In genomic region chr11:115446906-115447305, GRCm38 (mm10) we compare ENCODE assay signal across 14 mouse cellular contexts. TPM values are rescaled to one million over a fixed set of nuclear protein-coding genes. Genes with fewer than 3 reads are reported as not detected.
DNase-seq lines count a peak whose midpoint lies in the region; ATAC-seq and TF ChIP-seq lines count a peak whose summit lies in the region.
"Had no signal": no experiment of that assay in that cellular context is flagged by ENCODE, and none has a peak within 500 bp of the region (broad histone marks: within the 10 kb centered on the region; RNA-seq: fewer than 3 reads in every experiment).

No protein-coding gene starts in this region.

- no peaks in the 10 kb centered on the region for H3K9me3 ChIP-seq in kidney, embryonic 14.5 days (ENCODE audit: control insufficient read depth, low read length)
- H3K9me3 ChIP-seq in heart, embryonic 11.5 days (replicated peaks; ENCODE audit: control insufficient read depth, low read length) = no peaks in the 10 kb centered on the region
- H3K9me3 ChIP-seq: hindbrain, embryonic 13.5 days; midbrain, embryonic 15.5 days; neural tube, embryonic 15.5 days had no signal

- no peak for ATAC-seq in kidney, embryonic 14.5 days (ENCODE audit: low FRiP score, low TSS enrichment)
- ATAC-seq in heart, embryonic 11.5 days (replicated peaks; ENCODE audit: insufficient number of reproducible peaks, low FRiP score, low TSS enrichment) = no peak; the same call in 1 of the 2 replicates
- ATAC-seq: midbrain, embryonic 15.5 days had no signal

- no peak for TF ChIP-seq CTCF in kidney, adult 2 months (conservative IDR thresholded peaks at IDR 0.05; ENCODE audit: insufficient read depth, insufficient read length, low read depth, low read length)
- no peak for TF ChIP-seq CTCF in small intestine, adult 2 months (IDR thresholded peaks at IDR 0.05; ENCODE audit: extremely low read depth, insufficient read length, insufficient replicate concordance, low read depth, low read length)

- H3K4me1 ChIP-seq in kidney, embryonic 14.5 days (ENCODE audit: control insufficient read depth, insufficient read depth, low read length) = peaks cover 19% of the 10 kb centered on the region
- H3K4me1 ChIP-seq in heart, embryonic 11.5 days (ENCODE audit: control insufficient read depth, insufficient read depth, low read length) = peaks cover 21% of the 10 kb centered on the region
- H3K4me1 ChIP-seq in kidney, adult 2 months (ENCODE audit: control insufficient read depth, insufficient read depth, low read length) = peaks cover 49% of the 10 kb centered on the region
- H3K4me1 ChIP-seq in small intestine, adult 2 months (ENCODE audit: control insufficient read depth, insufficient read depth, insufficient read length, low read length) = peaks cover 53% of the 10 kb centered on the region
- H3K4me1 ChIP-seq: hindbrain, embryonic 13.5 days; midbrain, embryonic 15.5 days; neural tube, embryonic 15.5 days had no signal

- no peak overlapping the region for H3K4me3 ChIP-seq in kidney, embryonic 14.5 days (ENCODE audit: low read length)
- H3K4me3 ChIP-seq in heart, embryonic 11.5 days (ENCODE audit: low read depth, low read length) = no peak overlapping the region
- no peak overlapping the region for H3K4me3 ChIP-seq in kidney, adult 2 months (ENCODE audit: insufficient read depth, low read depth, low read length)
- peak overlapping the region; percentile 25 for H3K4me3 ChIP-seq in small intestine, adult 2 months (ENCODE audit: low read depth, low read length)
- H3K4me3 ChIP-seq: hindbrain, embryonic 13.5 days; midbrain, embryonic 15.5 days; neural tube, embryonic 15.5 days had no signal

- H3K4me2 ChIP-seq in kidney, embryonic 14.5 days (replicated peaks; ENCODE audit: low read depth, low read length) = no peak overlapping the region
- no peak overlapping the region for H3K4me2 ChIP-seq in heart, embryonic 11.5 days
- H3K4me2 ChIP-seq: hindbrain, embryonic 13.5 days; midbrain, embryonic 15.5 days; neural tube, embryonic 15.5 days had no signal

- no peak overlapping the region for H3K9ac ChIP-seq in kidney, embryonic 14.5 days (ENCODE audit: low read depth, low read length)
- peak overlapping the region; percentile 31; the same call in 1 of the 2 replicates for H3K9ac ChIP-seq in heart, embryonic 11.5 days (ENCODE audit: low read depth, low read length)
- H3K9ac ChIP-seq: hindbrain, embryonic 13.5 days; midbrain, embryonic 15.5 days had no signal

- no peaks in the 10 kb centered on the region for H3K36me3 ChIP-seq in kidney, embryonic 14.5 days (ENCODE audit: control insufficient read depth, insufficient read depth, low read length)
- no peaks in the 10 kb centered on the region for H3K36me3 ChIP-seq in heart, embryonic 11.5 days (ENCODE audit: control insufficient read depth, insufficient read depth, low read length)
- H3K36me3 ChIP-seq in kidney, adult 2 months (ENCODE audit: control insufficient read depth, insufficient read depth, low read length) = no peaks in the 10 kb centered on the region
- H3K36me3 ChIP-seq in small intestine, adult 2 months (ENCODE audit: control insufficient read depth, insufficient read depth, low read length) = no peaks in the 10 kb centered on the region
- H3K36me3 ChIP-seq: hindbrain, embryonic 13.5 days; midbrain, embryonic 15.5 days; neural tube, embryonic 15.5 days had no signal

- peak; percentile 76 for DNase-seq in kidney, adult 11 months
- peak; percentile 81 for DNase-seq in kidney, adult 2 months
- DNase-seq in gastrocnemius, postnatal 14 days = no peak
- no peak for DNase-seq in cerebellum, postnatal 10 days
- no peak for DNase-seq in spleen, postnatal 4 days (ENCODE audit: low spot score in 2 of 2)
- DNase-seq: cerebellum, postnatal 25 days; layer of hippocampus, adult 9-11 months; right cerebral cortex, postnatal 4 days had no signal

- intact Hi-C loops in gastrocnemius, postnatal 14 days (cut with DNase I; ENCODE audit: low total_unique reads) = no loop called here

- no peaks in the 10 kb centered on the region; the same call in 1 of the 2 replicates for H3K27me3 ChIP-seq in kidney, embryonic 14.5 days (ENCODE audit: control insufficient read depth, insufficient read depth, low read length)
- no peaks in the 10 kb centered on the region for H3K27me3 ChIP-seq in heart, embryonic 11.5 days (ENCODE audit: control insufficient read depth, insufficient read depth, low read length)
- no peaks in the 10 kb centered on the region for H3K27me3 ChIP-seq in kidney, adult 2 months (replicated peaks; ENCODE audit: control insufficient read depth, insufficient read depth, low read length)
- no peaks in the 10 kb centered on the region for H3K27me3 ChIP-seq in small intestine, adult 2 months (ENCODE audit: control insufficient read depth, insufficient read depth, low read length)
- H3K27me3 ChIP-seq: midbrain, embryonic 15.5 days; neural tube, embryonic 15.5 days had no signal

- 44% methylated on average over 3 of the region's 3 CpGs for WGBS in kidney, embryonic 14.5 days
- 16% methylated on average over 3 of the region's 3 CpGs for WGBS in heart, embryonic 11.5 days (ENCODE audit: insufficient replicate concordance)
- WGBS in kidney, adult 2 months = 4% methylated on average over 3 of the region's 3 CpGs
- 17% methylated on average over 3 of the region's 3 CpGs for WGBS in small intestine, adult 2 months

- H3K27ac ChIP-seq in kidney, embryonic 14.5 days (ENCODE audit: low read depth, low read length) = no peak overlapping the region; the same call in 1 of the 2 replicates
- peak overlapping the region; percentile 24 for H3K27ac ChIP-seq in heart, embryonic 11.5 days (ENCODE audit: low read depth, low read length)
- H3K27ac ChIP-seq in kidney, adult 2 months (ENCODE audit: insufficient read depth, low read depth, low read length) = peak overlapping the region; percentile 97
- peak overlapping the region; percentile 92 for H3K27ac ChIP-seq in small intestine, adult 2 months (ENCODE audit: insufficient read depth, low read depth, low read length)
- H3K27ac ChIP-seq: hindbrain, embryonic 13.5 days; midbrain, embryonic 15.5 days; neural tube, embryonic 15.5 days had no signal

- TF ChIP-seq POLR2A in kidney, adult 2 months (IDR thresholded peaks at IDR 0.05; ENCODE audit: low read depth, low read length) = no peak
- TF ChIP-seq POLR2A in small intestine, adult 2 months (IDR thresholded peaks at IDR 0.05; ENCODE audit: low read depth, low read length) = no peak

RNA-seq across cellular contexts. Expression of gene Trim80, which starts 6.6 kb away (rescaled TPM):
- 0.14 and 0.33 TPM in 2 replicates for polyA plus RNA-seq in kidney, embryonic 14.5 days (2014; fragmentation: Nextera tagmentation; extraction: Ambion mirVana)
- 0.26 TPM in 1 of 2 replicates, not detected in the other for polyA plus RNA-seq in heart, embryonic 11.5 days (2014; fragmentation: Nextera tagmentation; extraction: Ambion mirVana)
- polyA plus RNA-seq in kidney, adult 2 months (2012; rRNA removed) = 0.28 and 0.37 TPM in 2 replicates
- 1.5 and 4.7 TPM in 2 replicates for polyA plus RNA-seq in small intestine, adult 2 months (2012; rRNA removed)
- total RNA-seq in gastrocnemius, postnatal 14 days (2021) = not detected
- polyA plus RNA-seq: hindbrain, embryonic 13.5 days; midbrain, embryonic 15.5 days had no signal

RNA-seq across cellular contexts. Expression of gene Slc16a5, which starts 15.4 kb away (rescaled TPM):
- 9.0 and 10.7 TPM in 2 replicates for polyA plus RNA-seq in kidney, embryonic 14.5 days (2014; fragmentation: Nextera tagmentation; extraction: Ambion mirVana)
- not detected in 2 replicates for polyA plus RNA-seq in heart, embryonic 11.5 days (2014; fragmentation: Nextera tagmentation; extraction: Ambion mirVana)
- 31.1 and 42.8 TPM in 2 replicates for polyA plus RNA-seq in kidney, adult 2 months (2012; rRNA removed)
- polyA plus RNA-seq in small intestine, adult 2 months (2012; rRNA removed) = 98.7 and 220 TPM in 2 replicates
- total RNA-seq in gastrocnemius, postnatal 14 days (2021) = not detected

RNA-seq across cellular contexts. Expression of gene Kctd2, which starts 27.0 kb away (rescaled TPM):
- 22.7 and 23.9 TPM in 2 replicates for polyA plus RNA-seq in kidney, embryonic 14.5 days (2014; fragmentation: Nextera tagmentation; extraction: Ambion mirVana)
- polyA plus RNA-seq in heart, embryonic 11.5 days (2014; fragmentation: Nextera tagmentation; extraction: Ambion mirVana) = 12.0 and 12.7 TPM in 2 replicates
- polyA plus RNA-seq in kidney, adult 2 months (2012; rRNA removed) = 35.4 and 37.8 TPM in 2 replicates
- 13.4 and 27.3 TPM in 2 replicates for polyA plus RNA-seq in small intestine, adult 2 months (2012; rRNA removed)
- 10 to 100 TPM; 12.8 to 15.5 TPM for total RNA-seq in gastrocnemius, postnatal 14 days (2021)

RNA-seq across cellular contexts. Expression of gene Atp5h, which starts 27.1 kb away (rescaled TPM):
- polyA plus RNA-seq in kidney, embryonic 14.5 days (2014; fragmentation: Nextera tagmentation; extraction: Ambion mirVana) = 962 and 1,151 TPM in 2 replicates
- polyA plus RNA-seq in heart, embryonic 11.5 days (2014; fragmentation: Nextera tagmentation; extraction: Ambion mirVana) = 1,505 and 1,518 TPM in 2 replicates
- polyA plus RNA-seq in kidney, adult 2 months (2012; rRNA removed) = 296 and 478 TPM in 2 replicates
- polyA plus RNA-seq in small intestine, adult 2 months (2012; rRNA removed) = 50.8 and 61.5 TPM in 2 replicates
- total RNA-seq in gastrocnemius, postnatal 14 days (2021) = 1,000 to 10,000 TPM; 1,042 to 1,140 TPM

RNA-seq across cellular contexts. Expression of gene Armc7, which starts 28.6 kb away (rescaled TPM):
- 5.7 and 7.9 TPM in 2 replicates for polyA plus RNA-seq in kidney, embryonic 14.5 days (2014; fragmentation: Nextera tagmentation; extraction: Ambion mirVana)
- polyA plus RNA-seq in heart, embryonic 11.5 days (2014; fragmentation: Nextera tagmentation; extraction: Ambion mirVana) = 5.1 and 5.7 TPM in 2 replicates
- 6.8 and 7.3 TPM in 2 replicates for polyA plus RNA-seq in kidney, adult 2 months (2012; rRNA removed)
- 13.2 and 16.3 TPM in 2 replicates for polyA plus RNA-seq in small intestine, adult 2 months (2012; rRNA removed)
- 1 to 10 TPM; 1.4 TPM for total RNA-seq in gastrocnemius, postnatal 14 days (2021)

Comparison
In these comparisons a context has a peak if more than half of its experiments do, and no peak if none do; other contexts are left out.
1. DNase-seq: peak in kidney, adult 11 months (single experiment) and kidney, adult 2 months (single experiment); none in gastrocnemius, postnatal 14 days (single experiment), cerebellum, postnatal 10 days (0 of 2) and spleen, postnatal 4 days (0 of 2).